Mouse (Mus musculus) telencephalon, adult 2 months (tissue): ENCODE results near the gene Vezt.
A peak's percentile ranks its signal among the peaks of the same experiment; 100 is the strongest.

ENCODE experiments used
- DNase-seq: peaks from one replicate; pipeline ENCODE4 v3.0.0-alpha.2; 2011; ENCODE audit warnings: low read depth, low spot score

Gene Vezt

GRCm38 (mm10) chr10:93953504-93953903, 82.1 kb downstream of the Vezt start:
- no peak for DNase-seq

- DNase-seq: no peak
These were observed 84.6 kb downstream of the Vezt start for GRCm38 (mm10) chr10:93950991-93951390.

- no peak for DNase-seq
These were observed 85.7 kb downstream of the Vezt start for GRCm38 (mm10) chr10:93949921-93950320.

GRCm38 (mm10) chr10:93945843-93946499, 89.6 kb downstream of the Vezt start:
- DNase-seq: no peak

- DNase-seq: peak; percentile 31
These were observed 90.3 kb downstream of the Vezt start for GRCm38 (mm10) chr10:93945364-93945763.

GRCm38 (mm10) chr10:93944241-93944640, 91.4 kb downstream of the Vezt start:
- no peak for DNase-seq

GRCm38 (mm10) chr10:93940279-93940678, 95.3 kb downstream of the Vezt start:
- no peak for DNase-seq

- DNase-seq: no peak
These were observed 95.9 kb downstream of the Vezt start for GRCm38 (mm10) chr10:93939676-93940075.

- no peak for DNase-seq
These were observed 96.8 kb downstream of the Vezt start for GRCm38 (mm10) chr10:93938844-93939271.

GRCm38 (mm10) chr10:93933980-93934379, 101.6 kb downstream of the Vezt start:
- no peak for DNase-seq

- DNase-seq: no peak
These were observed 102.8 kb downstream of the Vezt start for GRCm38 (mm10) chr10:93932861-93933260.

GRCm38 (mm10) chr10:93932020-93932419, 103.6 kb downstream of the Vezt start:
- no peak for DNase-seq

GRCm38 (mm10) chr10:93931431-93931830, 104.2 kb downstream of the Vezt start:
- DNase-seq: no peak

- no peak for DNase-seq
These were observed 105.3 kb downstream of the Vezt start for GRCm38 (mm10) chr10:93930236-93930824.

GRCm38 (mm10) chr10:93924666-93925065, 111.0 kb downstream of the Vezt start:
- no peak for DNase-seq

- DNase-seq: no peak
These were observed 114.5 kb downstream of the Vezt start for GRCm38 (mm10) chr10:93921160-93921559.

- DNase-seq: no peak
These were observed 116.4 kb downstream of the Vezt start for GRCm38 (mm10) chr10:93919227-93919626.

GRCm38 (mm10) chr10:93918701-93919100, 116.9 kb downstream of the Vezt start:
- no peak for DNase-seq

GRCm38 (mm10) chr10:93918087-93918486, 117.5 kb downstream of the Vezt start:
- no peak for DNase-seq

GRCm38 (mm10) chr10:93916778-93917177, 118.8 kb downstream of the Vezt start:
- no peak for DNase-seq

GRCm38 (mm10) chr10:93915531-93916275, 119.9 kb downstream of the Vezt start:
- no peak for DNase-seq

- DNase-seq: no peak
These were observed 122.1 kb downstream of the Vezt start for GRCm38 (mm10) chr10:93913525-93913924.

- no peak for DNase-seq
These were observed 122.7 kb downstream of the Vezt start for GRCm38 (mm10) chr10:93912917-93913316.
